Mouse (Mus musculus): ENCODE data around the gene Il2rg.

The Il2rg gene

DNA sequence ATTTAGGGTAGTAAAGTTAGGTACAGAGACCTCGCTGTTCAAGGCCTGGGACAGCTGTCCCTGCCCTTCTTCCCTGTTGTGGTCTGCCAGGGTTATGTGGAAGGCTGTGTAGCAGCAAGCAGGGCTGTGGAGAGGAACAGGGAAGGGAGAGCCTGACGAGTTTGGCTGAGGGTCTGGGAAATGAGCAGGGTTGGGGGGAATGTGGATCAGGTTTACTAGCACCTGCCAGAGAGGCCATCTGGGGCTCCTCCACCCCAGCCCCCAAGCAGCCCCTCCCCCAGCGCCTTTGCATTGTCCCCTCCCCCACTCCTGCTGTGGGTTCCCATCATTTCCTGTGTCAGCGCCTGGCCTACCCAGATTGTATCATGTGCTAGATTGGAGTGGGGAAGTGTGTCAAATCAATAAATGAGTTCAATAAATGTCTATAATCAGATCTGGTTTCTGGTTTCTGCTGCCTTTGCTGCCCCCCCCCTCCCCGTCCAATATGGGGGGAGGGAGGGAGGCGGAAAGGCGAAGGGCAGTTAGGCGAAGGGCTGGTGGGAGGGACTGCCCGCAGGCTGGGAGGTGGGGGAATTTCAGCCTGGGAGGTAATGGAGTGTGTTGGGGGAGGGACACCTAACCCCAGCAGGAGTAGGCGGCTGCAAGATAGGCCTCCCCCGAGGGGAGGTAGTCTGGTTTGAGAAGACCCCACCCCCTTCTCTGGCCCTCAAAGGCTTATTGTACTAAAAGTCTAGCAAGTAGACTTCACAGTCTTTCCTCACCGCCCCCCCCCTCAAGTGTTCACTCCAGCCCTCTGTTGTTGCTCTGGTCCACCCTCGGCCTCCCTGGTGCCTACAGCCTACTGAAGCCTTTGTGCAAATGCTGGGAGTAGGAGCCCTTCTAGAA, 7.4 kb downstream of the Il2rg start:
- no peak for DNase-seq (ENCODE audit: low spot score)

DNA sequence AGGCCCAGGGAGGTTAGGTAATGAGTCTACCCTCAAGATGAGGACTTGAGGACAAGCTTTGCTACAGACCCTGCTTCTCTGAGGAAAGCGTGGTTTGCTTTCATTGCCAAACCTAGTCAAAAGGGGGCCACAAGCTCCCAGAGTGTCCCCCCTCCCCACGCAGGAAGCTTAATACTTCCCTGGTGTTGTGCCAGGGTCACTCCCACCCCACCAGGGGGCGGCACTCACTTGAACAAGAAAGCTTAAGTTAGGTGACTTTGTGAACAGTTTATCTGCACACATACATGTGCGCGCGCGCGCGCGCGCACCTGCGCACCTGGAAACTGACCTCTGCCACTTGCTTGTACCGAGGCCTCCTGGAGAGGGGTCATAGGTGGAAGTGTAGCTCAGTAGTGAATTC, 11.5 kb downstream of the Il2rg start:
- peak; percentile 5 for DNase-seq (ENCODE audit: low spot score)

DNA sequence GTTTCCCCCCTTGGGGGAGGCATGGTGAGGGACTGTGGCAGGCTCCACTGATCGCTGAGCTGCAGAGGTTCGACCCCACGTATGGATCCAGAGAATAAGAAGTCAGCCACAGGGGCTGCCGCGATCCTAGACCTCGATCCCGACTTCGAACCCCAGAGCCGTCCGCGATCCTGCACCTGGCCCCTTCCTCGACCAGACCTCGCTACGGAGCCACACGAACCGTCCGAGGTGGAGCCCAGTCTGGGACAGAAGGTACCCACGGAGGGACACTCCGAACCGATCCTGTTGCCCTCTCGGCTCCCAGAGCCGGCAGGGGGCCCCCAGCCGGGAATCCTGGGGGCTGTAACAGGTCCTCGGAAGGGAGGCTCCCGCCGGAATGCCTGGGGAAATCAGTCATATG, 13.3 kb downstream of the Il2rg start:
- DNase-seq (ENCODE audit: low spot score): peak; percentile 14

DNA sequence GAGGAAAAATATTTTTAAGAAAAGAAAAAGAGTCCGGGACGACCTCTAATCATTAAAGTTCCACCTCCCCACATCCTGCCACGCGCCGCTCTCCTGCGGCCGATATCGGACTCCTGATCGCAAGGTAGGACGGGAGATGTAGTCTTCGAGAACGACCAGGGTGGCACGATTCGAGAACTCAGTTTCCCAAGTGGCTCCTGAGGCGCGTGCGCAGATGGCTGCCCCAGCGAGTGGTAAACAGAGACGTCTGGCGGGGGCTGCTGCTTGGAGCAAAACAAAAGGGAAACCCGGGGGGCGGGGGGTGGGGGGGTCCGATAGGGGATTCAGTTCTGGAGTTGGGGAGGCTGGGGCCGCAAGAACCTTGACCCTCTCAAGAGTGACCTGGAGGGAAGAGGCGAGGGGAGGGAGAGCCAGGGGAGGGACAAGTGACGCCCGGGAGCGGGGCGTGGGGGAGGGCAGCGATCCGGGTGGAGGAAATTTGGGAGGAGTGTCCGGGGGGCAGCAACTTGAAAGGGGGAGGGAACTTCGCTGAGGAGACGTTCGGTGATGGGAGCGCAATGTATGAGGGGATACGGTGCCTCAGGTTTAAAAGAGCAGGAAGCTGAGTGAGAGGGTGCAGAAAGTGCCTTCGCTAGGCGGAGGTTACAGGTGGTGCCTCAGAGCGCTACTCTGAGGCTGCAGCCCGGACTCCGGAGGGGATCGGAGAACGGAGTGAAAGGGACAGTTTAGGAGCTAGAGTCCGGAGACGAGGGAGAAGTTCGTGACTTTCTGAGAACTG, 13.9 kb downstream of the Il2rg start, which contains the start of gene Foxo4:
TSS of gene Foxo4 (plus strand) at position 577 of the 778 bp plus-strand sequence.
- peak; percentile 85 for DNase-seq (ENCODE audit: low spot score)

DNA sequence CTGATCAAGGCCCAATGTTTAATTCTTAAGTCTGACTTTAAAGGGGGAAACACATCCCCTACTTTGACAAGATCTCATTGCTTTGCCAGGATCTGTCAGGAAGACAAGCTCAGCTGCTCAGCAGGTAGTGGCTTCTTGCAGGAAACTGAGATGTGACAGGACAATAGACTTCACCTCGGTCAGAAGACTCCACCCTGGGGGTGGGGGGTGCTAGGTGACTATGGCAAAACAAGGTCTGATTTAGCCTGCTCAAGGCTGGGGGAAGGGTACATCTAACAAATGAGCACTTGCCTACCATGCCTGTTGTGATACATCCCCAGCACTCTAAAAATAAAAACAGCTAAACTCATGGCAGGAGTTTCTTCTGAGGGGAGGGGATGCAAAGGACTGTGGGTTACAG, 23.0 kb downstream of the Il2rg start:
- DNase-seq (ENCODE audit: low spot score): no peak

DNA sequence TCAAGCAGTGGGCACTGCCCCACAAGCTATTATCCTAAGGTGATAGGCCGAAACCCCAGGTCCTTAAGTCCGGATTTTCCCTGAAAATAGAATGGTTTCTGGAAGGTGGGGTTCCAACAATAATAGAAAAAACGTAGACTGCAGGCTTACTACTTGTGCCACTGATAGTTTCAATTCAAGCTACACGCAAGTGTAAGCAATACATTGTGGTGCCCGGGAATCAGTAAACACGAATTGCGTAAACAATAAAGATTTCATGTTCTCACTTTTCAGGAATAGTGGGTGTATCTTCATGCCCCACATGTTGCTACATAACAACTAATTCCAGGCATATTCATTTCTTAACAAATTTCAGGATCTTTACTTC, 45.3 kb downstream of the Il2rg start:
- DNase-seq (ENCODE audit: low spot score): no peak

DNA sequence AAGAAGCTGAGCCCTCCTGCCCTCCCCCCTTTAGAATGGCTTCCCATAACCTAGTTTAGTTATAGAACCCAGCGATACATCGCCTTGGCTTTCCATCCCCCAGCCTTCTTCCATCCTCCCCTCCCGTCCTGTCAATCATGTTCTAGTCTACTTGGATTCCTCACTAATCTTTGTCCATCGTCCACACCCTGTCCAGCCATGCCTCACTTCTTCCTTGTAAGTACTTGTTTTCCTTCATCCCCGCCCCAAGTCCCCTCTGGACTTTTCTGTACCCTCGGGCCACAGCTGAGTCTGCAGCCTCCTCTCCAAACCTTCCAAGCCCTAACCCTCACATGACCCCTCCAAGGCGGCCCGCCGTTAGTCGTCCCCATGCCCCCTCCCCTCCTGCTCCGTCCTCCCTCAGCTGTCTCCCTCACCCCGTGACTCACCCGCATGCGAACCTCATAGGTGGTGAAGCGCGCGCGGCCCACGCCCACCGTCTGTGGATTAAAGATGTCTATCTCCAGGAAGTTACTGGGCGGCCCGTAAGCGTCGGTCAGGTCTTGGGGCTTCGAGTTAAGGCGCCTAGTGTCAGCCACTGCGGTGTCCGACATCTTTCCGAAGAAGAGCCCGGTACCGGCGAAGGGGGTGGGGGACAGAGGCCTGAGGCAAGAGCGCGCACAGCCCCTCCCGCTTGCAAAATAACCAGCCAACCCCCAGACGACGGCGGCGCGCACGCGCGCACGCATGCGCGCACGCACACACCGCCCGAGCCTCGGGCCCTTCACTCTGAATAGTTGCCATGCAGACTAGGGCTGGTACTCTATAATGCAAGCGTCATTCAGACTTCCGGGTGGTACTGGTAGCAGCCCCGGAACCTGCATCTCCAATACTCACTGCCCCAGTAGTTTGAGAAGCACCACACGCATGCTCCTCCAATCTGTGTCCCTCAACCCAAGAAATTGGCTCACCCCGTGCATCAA, 45.9 kb downstream of the Il2rg start, which contains the start of gene Snx12:
TSS of gene Snx12 (minus strand) at position 730 of the 962 bp plus-strand sequence.
- DNase-seq (ENCODE audit: low spot score): peak; percentile 85

All from ovary, postnatal 36 days (tissue).